Mouse (Mus musculus): ENCODE measurements around the gene Stk38.

The Stk38 gene

GRCm38 (mm10) chr17:28951831-28952799, 55.7 kb downstream of the Stk38 start, which contains the start of gene Kctd20:
TSS of gene Kctd20 (plus strand) at chr17:28951950.
- peak; percentile 94 for DNase-seq (ENCODE audit: low spot score)

GRCm38 (mm10) chr17:28950751-28951150, 57.0 kb downstream of the Stk38 start:
- no peak for DNase-seq (ENCODE audit: low spot score)

GRCm38 (mm10) chr17:28948661-28949060, 59.1 kb downstream of the Stk38 start:
- no peak for DNase-seq (ENCODE audit: low spot score)

- no peak for DNase-seq (ENCODE audit: low spot score)
These were observed 60.5 kb downstream of the Stk38 start for GRCm38 (mm10) chr17:28947011-28947939.

- DNase-seq (ENCODE audit: low spot score) = no peak
These were observed 63.3 kb downstream of the Stk38 start for GRCm38 (mm10) chr17:28944481-28944880.

GRCm38 (mm10) chr17:28943740-28944139, 64.1 kb downstream of the Stk38 start, which contains the start of gene Pxt1:
TSS of gene Pxt1 (minus strand) at chr17:28943840.
- no peak for DNase-seq (ENCODE audit: low spot score)

- DNase-seq (ENCODE audit: low spot score) = no peak
These were observed 65.7 kb downstream of the Stk38 start for GRCm38 (mm10) chr17:28942101-28942500.

GRCm38 (mm10) chr17:28940776-28941555, 66.8 kb downstream of the Stk38 start:
- DNase-seq (ENCODE audit: low spot score) = no peak

- peak; percentile 38 for DNase-seq (ENCODE audit: low spot score)
These were observed 71.0 kb downstream of the Stk38 start for GRCm38 (mm10) chr17:28936622-28937345.

GRCm38 (mm10) chr17:28936133-28936532, 71.7 kb downstream of the Stk38 start:
- no peak for DNase-seq (ENCODE audit: low spot score)

- no peak for DNase-seq (ENCODE audit: low spot score)
These were observed 73.5 kb downstream of the Stk38 start for GRCm38 (mm10) chr17:28934120-28934916.

GRCm38 (mm10) chr17:28932274-28932673, 75.5 kb downstream of the Stk38 start:
- no peak for DNase-seq (ENCODE audit: low spot score)

GRCm38 (mm10) chr17:28931436-28932211, 76.2 kb downstream of the Stk38 start:
- DNase-seq (ENCODE audit: low spot score) = no peak

GRCm38 (mm10) chr17:28930392-28931074, 77.3 kb downstream of the Stk38 start:
- DNase-seq (ENCODE audit: low spot score) = peak; percentile 89

- DNase-seq (ENCODE audit: low spot score) = no peak
These were observed 78.4 kb downstream of the Stk38 start for GRCm38 (mm10) chr17:28929369-28929768.

GRCm38 (mm10) chr17:28928004-28928403, 79.8 kb downstream of the Stk38 start:
- no peak for DNase-seq (ENCODE audit: low spot score)

GRCm38 (mm10) chr17:28926866-28927635, 80.7 kb downstream of the Stk38 start:
- DNase-seq (ENCODE audit: low spot score) = no peak

- peak; percentile 73 for DNase-seq (ENCODE audit: low spot score)
These were observed 81.4 kb downstream of the Stk38 start for GRCm38 (mm10) chr17:28926380-28926779.

Data from ovary, postnatal 36 days (tissue).